Mouse (Mus musculus) intestine, embryonic 16.5 days (tissue): ENCODE data around the gene Slc3a2. TPM values are rescaled to one million over a fixed set of nuclear protein-coding genes. Genes with fewer than 3 reads are reported as not detected.
A peak's percentile ranks its signal among the peaks of the same experiment; 100 is the strongest.

ENCODE experiments used
- ATAC-seq: fragments of 200-750 bp; cut with Nextera tagmentation; 2 replicates; pipeline ENCODE4 v1.8.0; 2017; ENCODE audit warnings: moderate TSS enrichment, moderate library complexity
- H3K27ac ChIP-seq: fragments of 300-500 bp; sonication (generic); 2 replicates; pipeline ENCODE4 v1.5.1; 2014; ENCODE audit warnings: mild to moderate bottlenecking, low read length
- H3K27me3 ChIP-seq: fragments of 300-500 bp; sonication (generic); replicated peaks from 2 replicates; pipeline ENCODE4 v1.6.1; 2014; ENCODE audit warnings: low read length, control low read depth, mixed read lengths; ENCODE audit not compliant: control insufficient read depth, insufficient read depth
- H3K36me3 ChIP-seq: fragments of 300-500 bp; sonication (generic); 2 replicates; pipeline ENCODE4 v1.6.1; 2014; ENCODE audit warnings: low read length, control low read depth; ENCODE audit not compliant: control insufficient read depth, insufficient read depth
- H3K4me1 ChIP-seq: fragments of 300-500 bp; sonication (generic); 2 replicates; pipeline ENCODE4 v1.6.1; 2014; ENCODE audit warnings: low read length, control low read depth, mixed read lengths; ENCODE audit not compliant: control insufficient read depth, insufficient read depth
- H3K4me2 ChIP-seq: fragments of 300-500 bp; sonication (generic); 2 replicates; pipeline ENCODE4 v1.6.1; 2014; ENCODE audit warnings: low read depth, low read length, control low read depth
- H3K4me3 ChIP-seq: fragments of 300-500 bp; sonication (generic); 2 replicates; pipeline ENCODE4 v1.5.1; 2014; ENCODE audit warnings: mild to moderate bottlenecking, low read length
- H3K9ac ChIP-seq: fragments of 300-500 bp; sonication (generic); 2 replicates; pipeline ENCODE4 v1.6.1; 2014; ENCODE audit warnings: low read depth, low read length
- H3K9me3 ChIP-seq: fragments of 300-500 bp; sonication (generic); 2 replicates; pipeline ENCODE4 v1.6.1; 2016; ENCODE audit warnings: low read length, control low read depth; ENCODE audit not compliant: control insufficient read depth
- WGBS: fragments of 180-500 bp; shearing (Covaris S2); extraction: QIAGEN DNeasy Blood & Tissue Kit; methylation state at CpG from one replicate; pipeline ENCODE4 v1.1.7; 2014; 5-methylcytosine and 5-hydroxymethylcytosine counted together
- polyA plus RNA-seq: library from polyadenylated mRNA; unstranded; fragments of >200 nt; fragmentation: Nextera tagmentation; extraction: Ambion mirVana; gene quantifications from 2 replicates; pipeline ENCODE4 v1.2.1, GENCODE M21; 2015

Gene Slc3a2
- polyA plus RNA-seq, 1 experiment from 2014 or later, result 211 TPM

DNA sequence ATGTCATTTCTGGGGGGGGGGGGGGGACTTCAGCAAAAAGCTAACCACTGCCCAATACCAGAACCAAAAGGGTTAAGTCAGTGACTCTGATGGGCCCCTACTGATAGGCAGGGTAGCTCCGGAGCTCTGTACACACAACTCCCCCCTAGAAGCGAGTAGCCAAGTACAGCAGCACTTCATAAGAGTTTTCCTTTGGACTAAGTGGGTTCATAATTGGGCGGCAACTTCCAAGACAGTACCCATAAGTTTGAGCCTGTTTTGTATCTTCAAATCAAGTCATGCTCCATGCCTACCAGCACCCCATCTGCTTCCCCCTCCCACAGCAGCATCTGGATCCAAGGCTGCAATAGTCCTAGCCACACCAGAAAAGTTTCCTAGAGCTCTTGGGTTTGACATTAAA lies 32.5 kb upstream of the Slc3a2 start:
- Histone ChIP-seq H3K36me3 (peaks cover 14% of the 10 kb centered on the region; the same call in 1 of the 2 replicates), H3K27me3 (no peaks in the 10 kb centered on the region), H3K9ac (no peak overlapping the region), H3K27ac (no peak overlapping the region; the same call in 1 of the 2 replicates), H3K4me2 (peak overlapping the region; percentile 48), H3K4me3 (no peak overlapping the region), H3K9me3 (no peaks in the 10 kb centered on the region), H3K4me1 (peaks cover 19% of the 10 kb centered on the region)
- no peak for ATAC-seq
- WGBS, result 60% methylated on average over 3 of the region's 3 CpGs

DNA sequence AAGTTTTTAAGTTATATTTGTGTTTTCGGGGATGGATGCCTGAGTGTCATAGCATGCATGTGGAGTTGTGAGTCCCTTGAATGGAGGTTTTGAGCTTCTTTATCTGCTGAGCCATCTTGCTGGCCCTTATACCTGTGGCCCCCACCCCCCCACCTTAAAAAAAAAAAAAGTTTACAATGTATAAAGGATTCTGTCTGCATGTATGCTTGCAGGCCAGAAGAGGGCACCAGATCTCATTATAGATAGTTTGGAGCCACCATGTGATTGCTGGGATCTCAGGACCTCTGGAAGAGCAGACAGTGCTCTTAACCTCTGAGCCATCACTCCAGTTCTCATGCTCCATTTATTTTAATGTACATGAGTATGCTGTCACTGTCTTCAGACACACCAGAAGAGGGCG lies 24.2 kb upstream of the Slc3a2 start:
- Histone ChIP-seq H3K4me3 (no peak overlapping the region), H3K27ac (no peak overlapping the region), H3K9ac (no peak overlapping the region), H3K36me3 (peaks cover 34% of the 10 kb centered on the region), H3K9me3 (no peaks in the 10 kb centered on the region), H3K27me3 (no peaks in the 10 kb centered on the region), H3K4me1 (peaks cover 8% of the 10 kb centered on the region; the same call in 1 of the 2 replicates), H3K4me2 (no peak overlapping the region)
- WGBS, result 79% methylated on average over 2 of the region's 2 CpGs
- no peak for ATAC-seq

- ATAC-seq, result no peak
- peaks cover 27% of the 10 kb centered on the region for H3K36me3 ChIP-seq
Measured at GRCm38 (mm10) chr19:8745382-8745781, 22.2 kb upstream of the Slc3a2 start.

DNA sequence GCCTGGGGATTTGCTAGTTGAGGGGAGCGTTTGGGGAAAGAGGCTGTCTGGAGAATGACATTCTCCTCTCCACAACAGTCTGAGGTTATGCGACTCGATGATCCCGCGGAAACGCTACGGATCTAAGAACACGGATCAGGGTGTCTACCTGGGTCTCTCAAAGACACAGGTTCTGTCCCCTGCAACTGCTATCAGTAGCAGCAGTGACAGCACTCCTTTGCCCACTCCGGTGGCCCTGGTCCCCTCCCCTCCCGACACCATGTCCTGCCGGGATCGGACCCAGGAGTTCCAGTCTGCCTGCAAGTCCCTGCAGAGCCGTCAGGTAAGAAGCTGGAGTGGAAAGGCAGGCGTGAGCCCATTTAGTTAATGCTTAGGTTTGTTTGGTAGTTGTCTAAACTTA lies 19.0 kb upstream of the Slc3a2 start:
- no peaks in the 10 kb centered on the region for H3K9me3 ChIP-seq
- H3K36me3 ChIP-seq, result peaks cover 7% of the 10 kb centered on the region
- 9% methylated on average over 14 of the region's 14 CpGs for WGBS
- ATAC-seq, result no peak
- H3K4me2 ChIP-seq, result peak overlapping the region; percentile 94
- H3K4me1 ChIP-seq, result peaks cover 17% of the 10 kb centered on the region
- peak overlapping the region; percentile 98 for H3K27ac ChIP-seq
- H3K4me3 ChIP-seq, result peak overlapping the region; percentile 96
- no peaks in the 10 kb centered on the region for H3K27me3 ChIP-seq
- peak overlapping the region; percentile 93 for H3K9ac ChIP-seq

More at GRCm38 (mm10) chr19:8745382-8745781, 22.2 kb upstream of the Slc3a2 start:
- Histone ChIP-seq H3K9ac (no peak overlapping the region), H3K27me3 (no peaks in the 10 kb centered on the region), H3K27ac (no peak overlapping the region), H3K4me1 (peaks cover 13% of the 10 kb centered on the region), H3K9me3 (no peaks in the 10 kb centered on the region), H3K4me2 (no peak overlapping the region), H3K4me3 (no peak overlapping the region)
- WGBS, result 97% methylated on average over 1 of the region's 1 CpGs

GRCm38 (mm10) chr19:8741243-8741869 lies 18.2 kb upstream of the Slc3a2 start, which contains the start of gene Stx5a:
TSS of gene Stx5a (plus strand) at chr19:8741413.
- peak within 1 kb of the TSS; percentile 94 for H3K4me2 ChIP-seq
- peak within 1 kb of the TSS; percentile 93 for H3K9ac ChIP-seq
- peaks cover 4% of the 10 kb centered on the region for H3K36me3 ChIP-seq
- under 1% methylated on average over 36 of the region's 36 CpGs for WGBS
- ATAC-seq, result peak; percentile 98
- H3K27ac ChIP-seq, result peak within 1 kb of the TSS; percentile 98
- H3K9me3 ChIP-seq, result no peaks in the 10 kb centered on the region
- H3K4me1 ChIP-seq, result peaks cover 18% of the 10 kb centered on the region
- peak within 1 kb of the TSS; percentile 96 for H3K4me3 ChIP-seq
- H3K27me3 ChIP-seq, result no peaks in the 10 kb centered on the region

GRCm38 (mm10) chr19:8740603-8741002 lies 17.4 kb upstream of the Slc3a2 start, which contains the start of gene 1700092M07Rik:
TSS of gene 1700092M07Rik (plus strand) at chr19:8740718.
- Histone ChIP-seq H3K4me2 (peak within 1 kb of the TSS; percentile 50), H3K9me3 (no peaks in the 10 kb centered on the region), H3K9ac (peak within 1 kb of the TSS; percentile 93), H3K27me3 (no peaks in the 10 kb centered on the region), H3K27ac (peak within 1 kb of the TSS; percentile 98), H3K4me1 (peaks cover 18% of the 10 kb centered on the region), H3K4me3 (peak within 1 kb of the TSS; percentile 96), H3K36me3 (peaks cover 4% of the 10 kb centered on the region)
- ATAC-seq, result no peak
- WGBS, result 60% methylated on average over 14 of the region's 14 CpGs

GRCm38 (mm10) chr19:8739646-8740045 lies 16.5 kb upstream of the Slc3a2 start:
- WGBS, result 89% methylated on average over 6 of the region's 6 CpGs
- no peak for ATAC-seq

GRCm38 (mm10) chr19:8738911-8739310 lies 15.7 kb upstream of the Slc3a2 start:
- no peak for ATAC-seq
- Histone ChIP-seq H3K4me2 (no peak overlapping the region), H3K27me3 (no peaks in the 10 kb centered on the region), H3K36me3 (peaks cover 4% of the 10 kb centered on the region), H3K9ac (no peak overlapping the region), H3K9me3 (no peaks in the 10 kb centered on the region), H3K4me3 (no peak overlapping the region), H3K27ac (no peak overlapping the region), H3K4me1 (peaks cover 20% of the 10 kb centered on the region)
- WGBS, result 93% methylated on average over 7 of the region's 7 CpGs

More at GRCm38 (mm10) chr19:8739646-8740045, 16.5 kb upstream of the Slc3a2 start:
- H3K4me1 ChIP-seq, result peaks cover 20% of the 10 kb centered on the region
- no peak overlapping the region for H3K4me2 ChIP-seq
- H3K9me3 ChIP-seq, result no peaks in the 10 kb centered on the region
- H3K36me3 ChIP-seq, result peaks cover 4% of the 10 kb centered on the region
- H3K9ac ChIP-seq, result no peak overlapping the region
- H3K4me3 ChIP-seq, result no peak overlapping the region
- no peaks in the 10 kb centered on the region for H3K27me3 ChIP-seq
- no peak overlapping the region for H3K27ac ChIP-seq

DNA sequence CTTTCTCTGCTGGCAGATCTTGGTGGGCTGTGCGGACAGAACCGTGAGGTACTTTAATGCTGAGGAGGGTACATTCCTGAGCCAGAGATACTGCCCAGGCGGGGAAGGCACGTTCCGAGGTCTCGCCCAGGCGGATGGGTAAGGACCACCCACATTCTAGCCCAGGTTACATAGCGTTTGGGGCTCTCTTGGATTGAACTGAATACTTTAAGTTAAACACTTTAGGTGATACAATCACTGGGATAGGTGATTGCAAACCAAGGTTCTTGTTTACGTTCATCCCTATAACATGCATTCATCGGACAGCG lies 12.9 kb upstream of the Slc3a2 start:
- Histone ChIP-seq H3K9ac (peak overlapping the region; percentile 88), H3K4me2 (peak overlapping the region; percentile 92), H3K27ac (peak overlapping the region; percentile 14; the same call in 1 of the 2 replicates), H3K4me1 (peaks cover 13% of the 10 kb centered on the region), H3K27me3 (no peaks in the 10 kb centered on the region), H3K9me3 (no peaks in the 10 kb centered on the region), H3K4me3 (peak overlapping the region; percentile 95), H3K36me3 (peaks cover 4% of the 10 kb centered on the region)
- ATAC-seq, result peak; percentile 39; the same call in 1 of the 2 replicates
- 1% methylated on average over 11 of the region's 11 CpGs for WGBS
